Mouse (Mus musculus) CH12.LX (cell line): ENCODE measurements around the gene Pde4b. TPM values are rescaled to one million over a fixed set of nuclear protein-coding genes. Genes with fewer than 3 reads are reported as not detected.

Experiments
- DNase-seq: peaks from one replicate; pipeline ENCODE4 v3.0.0-alpha.2; 2013; ENCODE audit errors: extremely low read depth
- H3K27ac ChIP-seq: 2 replicates; pipeline ENCODE4 v1.5.1; 2012; ENCODE audit warnings: low read depth, mild to moderate bottlenecking, control low read depth, moderate library complexity; ENCODE audit not compliant: insufficient read depth
- H3K27me3 ChIP-seq: replicated peaks from 2 replicates; pipeline ENCODE3; 2012; ENCODE audit warnings: inconsistent platforms
- H3K36me3 ChIP-seq, 2 experiments: replicated peaks in 1 of 2; 2 replicates each; pipeline versions ENCODE3 to v1.6.1; 2012; ENCODE audit warnings: inconsistent platforms in 1 of 2, low read length in 1 of 2, mild to moderate bottlenecking in 1 of 2, mixed read lengths in 1 of 2, moderate library complexity in 1 of 2; ENCODE audit not compliant: control insufficient read depth in 1 of 2, insufficient read depth in 1 of 2
- H3K4me1 ChIP-seq, 2 experiments: 2 replicates each; pipeline ENCODE4 v1.6.1; 2012; ENCODE audit warnings: inconsistent platforms in 1 of 2, moderate library complexity in 1 of 2; ENCODE audit not compliant: insufficient read depth in 2 of 2, control insufficient read depth in 1 of 2
- H3K4me2 ChIP-seq: 2 replicates; pipeline ENCODE4 v1.6.1; 2012; ENCODE audit warnings: low read depth, mild to moderate bottlenecking, control low read depth; ENCODE audit not compliant: poor library complexity, insufficient read depth, severe bottlenecking
- H3K4me3 ChIP-seq, 3 experiments: fragments of 150-350 bp in 1 of 3; sonication (generic) in 1 of 3; replicated peaks in 1 of 3; 2 replicates each; pipeline versions ENCODE3 to v1.5.1; 2011 to 2012; ENCODE audit warnings: low read depth in 2 of 3, low read length in 2 of 3, mild to moderate bottlenecking in 2 of 3, moderate library complexity in 2 of 3, control low read depth in 1 of 3, improper control_type of control experiment in 1 of 3, inconsistent platforms in 1 of 3, mixed read lengths in 1 of 3; ENCODE audit not compliant: poor library complexity in 1 of 3
- H3K79me2 ChIP-seq: replicated peaks from 2 replicates; pipeline ENCODE4 v1.6.1; 2012; ENCODE audit warnings: mild to moderate bottlenecking, moderate library complexity; ENCODE audit not compliant: control insufficient read depth, poor library complexity, insufficient read depth, severe bottlenecking; ENCODE audit errors: extremely low read depth
- H3K9ac ChIP-seq: 2 replicates; pipeline ENCODE4 v1.6.1; 2012; ENCODE audit warnings: low read depth, mild to moderate bottlenecking, control low read depth, moderate library complexity; ENCODE audit not compliant: insufficient read depth
- H3K9me3 ChIP-seq: replicated peaks from 2 replicates; pipeline ENCODE3; 2012; ENCODE audit warnings: low read length, inconsistent platforms, mixed read lengths
- BHLHE40 ChIP-seq: IDR thresholded peaks from 2 replicates; pipeline ENCODE4 v1.6.1; 2011; ENCODE audit warnings: mild to moderate bottlenecking, low read depth, low read length, improper control_type of control experiment
- EP300 ChIP-seq: IDR thresholded peaks from 2 replicates; pipeline ENCODE4 v1.6.1; 2011; ENCODE audit warnings: low read length, improper control_type of control experiment
- ETS1 ChIP-seq: conservative IDR thresholded peaks from 2 replicates; pipeline ENCODE4 v1.6.1; 2012; ENCODE audit warnings: low read depth, mild to moderate bottlenecking, inconsistent platforms, low read length, improper control_type of control experiment, moderate library complexity
- MAX ChIP-seq: IDR thresholded peaks from 2 replicates; pipeline ENCODE4 v1.6.1; 2011; ENCODE audit warnings: low read length, improper control_type of control experiment
- MEF2A ChIP-seq: IDR thresholded peaks from 2 replicates; pipeline ENCODE4 v1.6.1; 2014; ENCODE audit warnings: low read depth, mild to moderate bottlenecking, inconsistent platforms, low read length, improper control_type of control experiment, borderline replicate concordance
- PAX5 ChIP-seq: IDR thresholded peaks from 2 replicates; pipeline ENCODE4 v1.6.1; 2012; ENCODE audit warnings: low read length, inconsistent platforms, mixed read lengths
- POLR2AphosphoS2 ChIP-seq: IDR thresholded peaks from 2 replicates; pipeline ENCODE4 v1.6.1; 2011; ENCODE audit warnings: low read depth, low read length, improper control_type of control experiment
- RCOR1 ChIP-seq: conservative IDR thresholded peaks from 2 replicates; pipeline ENCODE4 v1.6.1; 2012; ENCODE audit warnings: low read depth, mild to moderate bottlenecking, inconsistent platforms, low read length, improper control_type of control experiment
- SIN3A ChIP-seq: IDR thresholded peaks from 2 replicates; pipeline ENCODE4 v1.6.1; 2012; ENCODE audit warnings: low read length, improper control_type of control experiment, inconsistent platforms
- UBTF ChIP-seq: IDR thresholded peaks from 2 replicates; pipeline ENCODE4 v1.6.1; 2012; ENCODE audit warnings: low read depth, mild to moderate bottlenecking, inconsistent platforms, low read length, improper control_type of control experiment, moderate library complexity
- ZMIZ1 ChIP-seq: IDR thresholded peaks from 2 replicates; pipeline ENCODE4 v1.6.1; 2012; ENCODE audit warnings: low read depth, mild to moderate bottlenecking, inconsistent platforms, low read length, improper control_type of control experiment
- dilution Hi-C: fragments of 300-500 bp; cut with MboI; formaldehyde crosslinking; loops from 2 replicates; pipeline ENCODE4 v1.14.3; 2020; ENCODE audit warnings: low sequenced_read_pairs; ENCODE audit not compliant: extremely low pct_unique_long_range_greater_than_20kb, extremely low pct_ligation_motif_present
- in situ Hi-C: fragments of 300-500 bp; cut with MboI; formaldehyde crosslinking; loops from 3 replicates; pipeline ENCODE4 v1.14.3; 2019; ENCODE audit warnings: low sequenced_read_pairs, low pct_ligation_motif_present, low pct_unique_long_range_greater_than_20kb, mixed read lengths
- polyA plus RNA-seq: library from polyadenylated mRNA; unstranded; fragments of >175 nt; gene quantifications from 2 replicates; pipeline ENCODE4 v1.2.1, GENCODE M21; 2012; ENCODE audit warnings: low read depth; ENCODE audit not compliant: insufficient read length
- total RNA-seq, 2 experiments: library from RNA; depleted of rRNA; stranded (reverse); fragments of 300-350 nt in 1 of 2; fragments of >200 nt in 1 of 2; gene quantifications; 2 replicates each; pipeline ENCODE4 v1.2.3; 2012 to 2014

Pde4b gene
- total and polyA plus RNA-seq, 3 experiments, result 9.6 to 24.2 (median 21.8) TPM

GRCm38 (mm10) chr4:102351476-102352475 is 264.4 kb downstream of the Pde4b start:
- no peaks in the 10 kb centered on the region for H3K79me2 ChIP-seq
- no peak for DNase-seq
- in situ Hi-C loops (no loop called here), dilution Hi-C loops (no loop called here)
- TF ChIP-seq POLR2AphosphoS2, result no peak
- H3K4me1 ChIP-seq, result no peaks in the 10 kb centered on the region
- no peak overlapping the region for H3K27ac ChIP-seq
- H3K4me3 ChIP-seq, result no peak overlapping the region
- H3K27me3 ChIP-seq, result no peaks in the 10 kb centered on the region
- no peak overlapping the region for H3K9ac ChIP-seq
- H3K36me3 ChIP-seq, result no peaks in the 10 kb centered on the region
- H3K9me3 ChIP-seq, result no peaks in the 10 kb centered on the region
- H3K4me2 ChIP-seq, result no peak overlapping the region

- Histone ChIP-seq H3K4me3 (no peak overlapping the region), H3K4me1 (no peaks in the 10 kb centered on the region), H3K27ac (no peak overlapping the region), H3K79me2 (no peaks in the 10 kb centered on the region), H3K9ac (no peak overlapping the region), H3K9me3 (no peaks in the 10 kb centered on the region), H3K27me3 (no peaks in the 10 kb centered on the region), H3K4me2 (no peak overlapping the region), H3K36me3 (no peaks in the 10 kb centered on the region)
- dilution Hi-C loops, result no loop called here
- TF ChIP-seq UBTF, result no peak
- no peak for TF ChIP-seq MEF2A
- no peak for TF ChIP-seq EP300
- no peak for TF ChIP-seq SIN3A
- TF ChIP-seq BHLHE40, result no peak
- no peak for TF ChIP-seq RCOR1
- TF ChIP-seq PAX5, result no peak
- no peak for TF ChIP-seq ETS1
- no peak for TF ChIP-seq MAX
- no peak for TF ChIP-seq ZMIZ1
- no peak for DNase-seq
- in situ Hi-C loops, result no loop called here
Observed at GRCm38 (mm10) chr4:102353641-102354403, 266.5 kb downstream of the Pde4b start.
